Mouse (Mus musculus): ENCODE data around the gene Gm4756. TPM values are rescaled to one million over a fixed set of nuclear protein-coding genes. Genes with fewer than 3 reads are reported as not detected.
"Not testable (repeated sequence)": the region's sequence is repeated elsewhere in the genome, so short reads cannot be mapped to it uniquely, and the experiment has no call there.

Gm4756 gene
- total RNA-seq (2021) = not detected
- long read RNA-seq, partial matches to known transcripts = 1 of 1 reads
- long read RNA-seq, other reads (novel, unspliced or antisense) = 0 of 1 reads

- no peak for DNase-seq (ENCODE audit: low spot score in 2 of 2)
Measured at GRCm38 (mm10) chr12:72649611-72650330, at the start of gene Gm4756. Gene Gm4756 (minus strand): TSS chr12:72649661.

- no peak for DNase-seq (ENCODE audit: low spot score in 2 of 2)
Measured at GRCm38 (mm10) chr12:72694901-72695463, 45.5 kb upstream of the Gm4756 start.

- no peak for DNase-seq (ENCODE audit: low spot score in 2 of 2)
Measured at GRCm38 (mm10) chr12:72694438-72694837, 45.0 kb upstream of the Gm4756 start.

- DNase-seq (ENCODE audit: low spot score in 2 of 2) = peak in 1 of 2 experiments; percentile 57
Measured at GRCm38 (mm10) chr12:72693895-72694294, 44.4 kb upstream of the Gm4756 start.

GRCm38 (mm10) chr12:72688281-72688680 lies 38.8 kb upstream of the Gm4756 start:
- DNase-seq (ENCODE audit: low spot score in 2 of 2) = not testable (repeated sequence)

- not testable (repeated sequence) for DNase-seq (ENCODE audit: low spot score in 2 of 2)
Measured at GRCm38 (mm10) chr12:72687741-72688140, 38.3 kb upstream of the Gm4756 start.

GRCm38 (mm10) chr12:72686566-72686965 lies 37.1 kb upstream of the Gm4756 start:
- DNase-seq (ENCODE audit: low spot score in 2 of 2) = not testable (repeated sequence)

- no peak for DNase-seq (ENCODE audit: low spot score in 2 of 2)
Measured at GRCm38 (mm10) chr12:72683612-72684011, 34.2 kb upstream of the Gm4756 start.

- DNase-seq (ENCODE audit: low spot score in 2 of 2) = no peak
Measured at GRCm38 (mm10) chr12:72682511-72683282, 33.2 kb upstream of the Gm4756 start.

GRCm38 (mm10) chr12:72681919-72682318 lies 32.5 kb upstream of the Gm4756 start:
- no peak for DNase-seq (ENCODE audit: low spot score in 2 of 2)

GRCm38 (mm10) chr12:72679635-72680034 lies 30.2 kb upstream of the Gm4756 start:
- no peak for DNase-seq (ENCODE audit: low spot score in 2 of 2)

- no peak for DNase-seq (ENCODE audit: low spot score in 2 of 2)
Measured at GRCm38 (mm10) chr12:72674820-72675219, 25.4 kb upstream of the Gm4756 start.

- no peak for DNase-seq (ENCODE audit: low spot score in 2 of 2)
Measured at GRCm38 (mm10) chr12:72674079-72674797, 24.8 kb upstream of the Gm4756 start.

GRCm38 (mm10) chr12:72671516-72672135 lies 22.2 kb upstream of the Gm4756 start:
- no peak for DNase-seq (ENCODE audit: low spot score in 2 of 2)

- DNase-seq (ENCODE audit: low spot score in 2 of 2) = no peak
Measured at GRCm38 (mm10) chr12:72670921-72671320, 21.5 kb upstream of the Gm4756 start.

- no peak for DNase-seq (ENCODE audit: low spot score in 2 of 2)
Measured at GRCm38 (mm10) chr12:72667868-72668469, 18.5 kb upstream of the Gm4756 start.

- no peak for DNase-seq (ENCODE audit: low spot score in 2 of 2)
Measured at GRCm38 (mm10) chr12:72666015-72666414, 16.6 kb upstream of the Gm4756 start.

GRCm38 (mm10) chr12:72664735-72665337 lies 15.4 kb upstream of the Gm4756 start, which contains the start of gene Dhrs7:
Gene Dhrs7 (minus strand): TSS chr12:72664909.
- DNase-seq (ENCODE audit: low spot score in 2 of 2) = peak; percentile 67 to 77

GRCm38 (mm10) chr12:72664020-72664734 lies 14.7 kb upstream of the Gm4756 start:
- DNase-seq (ENCODE audit: low spot score in 2 of 2) = peak in 1 of 2 experiments; percentile 15
